Mouse (Mus musculus) layer of hippocampus, adult 11-12 months (tissue): ENCODE data around the gene Slc34a2.

ENCODE experiments used
- DNase-seq: peaks from one replicate; pipeline ENCODE4 v3.0.0; 2022; ENCODE audit warnings: low spot score

The Slc34a2 gene

DNA sequence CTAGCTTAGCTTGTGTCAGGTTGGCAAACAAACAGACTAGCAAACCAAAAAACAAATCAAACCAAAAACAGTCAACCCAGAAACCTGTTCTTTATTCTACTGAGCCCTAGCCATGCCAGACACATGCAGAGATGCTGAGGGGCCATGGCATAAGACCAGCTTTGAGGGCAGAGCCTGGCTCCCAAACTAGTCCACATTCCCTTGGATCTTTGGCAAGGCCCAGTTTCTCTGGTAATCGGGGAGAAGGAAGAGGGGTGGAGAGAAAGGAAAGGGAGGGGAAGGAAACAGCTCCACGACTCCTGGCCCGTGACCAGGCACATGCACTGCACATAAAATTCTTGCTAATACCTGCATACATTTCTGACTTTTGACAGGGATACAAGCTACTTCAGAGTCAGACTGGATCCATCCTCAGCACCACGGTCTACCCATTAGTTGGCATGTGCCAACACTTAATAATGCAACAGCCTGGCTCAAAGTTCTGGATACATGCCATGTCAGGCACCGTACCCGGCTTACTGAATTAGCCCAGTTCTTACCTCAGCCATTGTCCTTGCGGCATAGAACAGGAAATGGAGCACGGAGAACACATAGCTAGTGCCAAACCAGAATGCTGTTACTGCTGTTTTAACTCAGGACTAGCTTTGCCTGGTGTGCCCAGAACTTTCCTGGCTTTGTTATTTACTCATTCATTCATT, 12.5 kb upstream of the Slc34a2 start:
- DNase-seq, result no peak

DNA sequence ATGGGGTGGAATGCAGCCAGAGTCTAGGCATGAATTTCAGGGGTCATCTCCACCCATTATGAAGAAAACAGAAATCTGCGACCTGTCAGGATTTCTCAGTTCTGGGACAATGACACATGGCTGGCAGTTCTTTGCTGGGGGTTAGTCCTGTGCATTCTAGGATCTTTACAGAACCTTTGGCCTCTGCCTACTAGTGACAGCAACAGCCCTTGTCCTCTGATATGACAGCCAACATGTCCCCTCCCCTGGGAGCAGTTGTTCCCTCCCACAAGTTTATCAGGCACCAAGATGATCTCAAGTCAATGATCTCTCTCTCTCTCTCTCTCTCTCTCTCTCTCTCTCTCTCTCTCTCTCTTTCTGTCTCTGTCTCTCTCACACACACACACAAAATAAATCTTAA, 6.5 kb upstream of the Slc34a2 start:
- DNase-seq, result no peak

DNA sequence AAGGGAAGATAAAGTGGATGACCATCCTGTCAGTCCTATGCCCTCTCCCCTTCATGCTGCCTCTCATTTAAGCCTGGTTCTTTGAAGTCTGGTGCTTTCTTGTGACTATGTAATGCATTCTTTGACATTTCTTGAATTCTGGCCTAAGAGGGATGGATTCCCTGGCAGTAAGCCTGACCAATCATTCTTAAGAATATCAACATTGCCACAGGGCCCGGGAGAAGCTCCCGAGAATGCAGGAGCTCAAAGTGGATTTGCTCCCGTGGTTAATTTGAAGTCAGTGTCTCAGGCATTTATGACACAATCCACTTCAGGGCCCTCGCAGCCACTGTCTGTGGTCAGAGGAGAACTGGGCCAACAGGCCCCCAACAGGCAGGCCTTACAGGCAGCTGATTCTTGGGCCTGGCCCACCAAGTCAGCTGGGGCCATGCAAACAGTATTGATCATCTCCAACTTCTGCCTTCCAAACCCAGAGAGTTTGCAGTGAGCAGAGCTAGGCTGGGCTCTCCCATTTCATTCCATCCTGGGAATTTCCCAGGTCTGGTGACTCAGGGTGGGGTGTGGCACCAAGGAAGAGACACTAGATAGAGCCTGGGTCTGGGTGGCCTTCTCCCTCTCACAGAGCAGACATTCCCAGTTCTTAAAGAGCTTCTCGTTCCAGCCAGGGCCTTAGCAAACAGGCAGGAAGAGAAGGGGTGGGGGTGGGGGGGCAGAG, 4.3 kb downstream of the Slc34a2 start:
- no peak for DNase-seq

DNA sequence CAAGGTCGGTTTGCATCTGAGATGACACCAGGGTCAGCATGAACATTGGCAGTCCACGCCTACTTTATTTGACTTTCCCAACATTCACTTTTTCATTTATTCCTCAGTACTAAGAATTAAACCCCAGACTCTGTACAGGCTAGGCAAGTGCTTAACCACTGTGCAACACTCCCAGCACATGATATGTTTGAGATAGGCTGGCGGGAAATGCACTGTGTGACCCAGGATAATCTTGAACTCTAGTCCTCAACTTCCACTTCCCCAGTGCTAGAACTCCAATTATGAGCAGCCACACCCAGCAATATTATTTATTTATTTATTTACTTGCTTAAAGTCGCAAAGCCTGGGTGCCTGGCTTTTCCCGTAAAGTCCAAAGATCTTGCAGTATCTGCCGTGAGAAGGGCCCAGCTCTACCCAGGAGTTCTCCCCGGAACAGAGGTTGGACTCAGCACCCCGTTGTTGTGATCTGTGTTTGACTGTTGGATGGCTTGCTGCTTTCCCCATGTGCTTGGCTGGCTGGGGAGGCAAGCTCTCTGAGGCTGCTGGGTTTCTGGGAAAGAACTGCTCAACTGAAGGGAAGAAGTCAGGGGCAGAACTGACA, 5.0 kb downstream of the Slc34a2 start:
- DNase-seq, result no peak

DNA sequence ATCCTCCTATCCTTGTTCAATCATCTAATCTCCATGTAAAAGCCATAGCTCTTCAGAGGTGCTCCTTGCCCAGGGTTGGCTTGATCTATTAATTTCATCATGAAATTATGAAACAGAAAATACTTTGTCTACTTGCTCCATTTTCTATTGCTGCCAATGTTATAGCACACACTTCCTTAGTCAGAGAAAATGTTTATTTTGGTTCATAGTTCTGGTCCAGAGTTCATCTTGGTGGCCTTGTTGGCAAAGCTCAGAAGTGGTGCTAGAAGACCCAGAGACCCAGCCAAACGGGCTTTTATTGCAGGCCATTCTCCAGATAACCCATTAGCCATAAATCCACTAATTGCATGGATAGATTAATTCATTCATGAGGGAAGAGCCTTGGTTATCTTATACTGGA, 5.8 kb downstream of the Slc34a2 start:
- no peak for DNase-seq

DNA sequence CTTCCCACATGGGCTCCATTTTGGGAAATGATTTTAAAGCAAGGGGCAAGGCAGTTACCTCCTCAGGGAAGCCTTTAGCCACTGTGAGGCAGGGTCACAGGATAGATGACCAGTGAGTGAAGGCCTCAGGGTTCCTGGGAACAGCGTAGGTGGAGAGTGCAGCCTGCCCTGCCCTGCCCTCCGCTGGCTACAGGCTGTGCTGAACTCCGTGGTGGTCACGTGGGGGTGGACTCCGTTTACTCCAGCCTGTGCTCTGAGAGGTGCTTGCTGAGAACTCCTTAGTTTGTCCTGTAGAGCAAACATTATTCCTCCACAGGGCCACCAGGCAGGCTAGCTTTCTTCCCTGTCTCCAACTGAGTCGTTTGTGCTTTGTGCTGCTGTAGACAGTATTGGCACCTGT, 10.1 kb downstream of the Slc34a2 start:
- DNase-seq, result no peak

DNA sequence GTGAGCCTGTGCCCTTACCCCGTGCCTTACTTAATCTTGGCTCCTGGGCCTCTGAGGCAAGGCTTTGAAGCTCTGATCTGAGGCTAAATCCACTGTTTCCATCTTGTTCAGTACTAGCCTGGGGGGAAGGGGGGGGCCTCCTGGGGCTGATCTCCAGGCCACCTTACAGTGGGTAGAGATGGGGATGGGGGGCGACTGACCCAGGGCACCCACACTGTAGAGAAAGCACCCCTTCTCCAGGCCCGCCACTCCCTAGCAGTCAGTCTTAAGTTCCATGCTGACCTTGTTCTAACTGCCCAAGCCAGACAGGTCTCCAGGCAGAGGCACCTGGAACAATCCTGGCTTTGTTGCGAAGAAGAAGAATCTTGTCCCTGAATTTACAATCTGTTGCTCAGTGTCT, 10.7 kb downstream of the Slc34a2 start:
- DNase-seq, result no peak

DNA sequence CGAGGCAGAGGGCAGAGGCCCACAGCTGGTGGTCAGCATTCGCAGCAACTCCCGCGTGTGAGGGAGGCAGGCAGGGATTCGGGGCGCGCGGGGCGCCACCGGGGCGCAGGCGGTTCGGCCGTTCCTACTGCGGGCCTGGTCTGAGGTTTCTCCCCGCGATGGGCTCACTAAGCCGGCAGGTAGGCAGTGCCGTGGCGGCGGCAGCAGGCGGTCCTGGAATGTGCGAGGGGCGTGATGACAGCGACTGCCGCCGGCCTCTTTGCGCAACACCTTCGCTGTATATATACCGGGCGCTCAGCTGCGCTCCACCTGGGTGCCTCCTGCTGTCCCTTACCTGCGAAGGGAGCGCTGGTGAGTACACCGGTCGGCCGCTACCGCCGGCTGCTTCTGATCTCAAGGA, 11.2 kb downstream of the Slc34a2 start:
- no peak for DNase-seq

DNA sequence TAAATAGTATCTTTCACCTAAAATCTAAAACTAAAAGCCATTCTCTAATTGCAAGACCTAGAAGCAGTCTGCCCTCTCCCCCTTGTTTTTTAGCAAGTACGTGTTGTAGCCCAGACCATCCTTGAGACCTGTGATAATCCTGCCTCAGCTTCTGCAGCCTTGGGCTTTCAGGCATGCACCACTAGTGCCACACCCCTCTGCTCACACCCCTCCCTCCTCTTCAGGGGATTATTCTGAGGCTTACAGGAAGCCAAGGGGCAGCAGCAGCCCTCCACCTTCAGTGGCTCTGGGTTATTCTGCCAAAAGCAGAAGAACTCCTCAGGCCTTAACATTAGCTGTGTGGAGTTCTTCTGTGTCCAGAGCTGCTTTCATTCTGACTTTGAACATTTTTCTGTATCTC, 13.1 kb downstream of the Slc34a2 start:
- no peak for DNase-seq

DNA sequence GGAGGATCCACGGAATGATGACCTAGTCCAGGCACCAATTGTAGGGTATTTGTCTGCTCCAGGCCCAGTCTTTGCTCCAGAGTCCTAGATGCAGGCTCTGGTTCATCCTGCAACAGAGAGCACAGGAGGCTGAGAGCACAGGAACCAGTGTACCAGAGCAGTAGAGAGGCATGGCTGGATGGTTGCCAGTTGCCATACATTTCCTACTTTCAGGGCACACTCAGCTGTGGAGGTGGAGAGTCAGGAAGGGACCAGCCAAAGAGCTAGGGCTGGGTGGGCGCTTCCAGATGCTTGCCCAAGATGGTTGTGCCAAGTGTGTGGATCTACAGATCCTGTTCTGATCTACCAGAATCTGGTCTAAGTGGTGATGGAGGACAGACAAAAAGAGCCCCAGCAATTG, 15.4 kb downstream of the Slc34a2 start:
- DNase-seq, result no peak

DNA sequence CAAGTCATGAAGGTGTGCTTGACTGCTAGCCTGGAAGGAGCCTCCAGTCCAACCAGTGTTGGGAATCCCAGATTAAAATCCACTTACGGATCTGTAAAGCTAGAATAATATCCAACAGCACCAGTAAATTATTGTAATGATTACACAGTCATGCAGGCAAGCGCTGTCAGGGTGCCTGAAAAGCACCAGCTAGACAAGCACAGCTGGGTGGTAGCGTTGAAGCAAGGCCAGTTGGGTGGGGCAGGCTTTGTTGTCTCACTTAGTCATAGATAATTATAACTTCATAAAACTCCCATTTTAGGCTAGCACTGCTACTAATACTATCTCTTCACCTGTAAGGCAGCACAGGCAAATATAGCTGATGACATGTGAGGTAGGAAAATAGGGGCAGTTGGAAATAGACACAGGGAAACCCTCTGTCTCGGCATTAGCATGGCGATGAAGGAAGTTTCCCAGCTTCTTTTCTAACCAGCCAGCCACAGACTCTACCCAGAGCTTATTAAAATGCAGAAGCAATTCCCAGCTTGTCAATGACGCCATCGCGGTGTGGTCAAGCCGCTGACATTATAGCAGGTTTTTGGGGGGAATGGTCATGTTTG, 23.8 kb downstream of the Slc34a2 start:
- DNase-seq, result no peak

DNA sequence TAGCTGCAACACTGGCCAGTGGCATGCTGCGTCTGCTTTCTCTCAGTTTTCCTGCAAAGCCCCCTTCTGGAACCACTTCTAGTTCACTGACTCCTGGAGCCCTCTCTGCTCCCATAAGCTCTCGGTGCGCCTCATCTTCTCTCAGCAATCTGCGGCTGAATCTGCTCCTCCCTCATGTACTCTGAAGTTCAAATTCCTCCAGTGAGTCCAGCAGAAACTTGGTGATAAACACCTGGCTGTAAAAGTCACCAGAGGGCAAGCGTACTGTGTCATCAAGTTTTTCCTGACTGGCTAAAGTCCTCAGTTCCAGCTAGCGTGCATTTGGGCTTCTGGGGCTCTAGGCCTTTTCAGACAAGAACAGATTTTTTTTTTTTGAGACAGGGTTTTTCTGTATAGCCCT, 36.7 kb downstream of the Slc34a2 start:
- DNase-seq, result no peak

DNA sequence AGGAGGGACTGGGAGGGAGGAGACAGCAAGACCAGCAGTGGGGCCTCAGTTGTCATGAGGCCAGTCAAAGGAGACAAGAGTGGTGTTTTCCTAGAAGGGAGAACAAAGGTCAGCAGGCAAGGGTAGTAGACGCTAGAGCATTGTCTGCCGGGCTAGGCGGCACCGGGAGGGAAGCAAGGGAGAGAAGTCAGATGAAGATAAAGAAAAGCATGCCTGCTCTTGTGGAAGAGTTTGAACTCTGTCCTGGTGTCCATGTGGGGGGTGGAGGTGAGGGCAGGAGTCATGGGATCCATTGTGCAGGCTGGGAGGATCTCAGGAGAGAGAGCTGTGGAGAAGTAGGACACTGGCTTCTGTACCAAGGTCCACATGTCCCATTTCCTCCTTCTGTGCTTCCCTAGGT, 40.6 kb downstream of the Slc34a2 start:
- DNase-seq, result no peak

DNA sequence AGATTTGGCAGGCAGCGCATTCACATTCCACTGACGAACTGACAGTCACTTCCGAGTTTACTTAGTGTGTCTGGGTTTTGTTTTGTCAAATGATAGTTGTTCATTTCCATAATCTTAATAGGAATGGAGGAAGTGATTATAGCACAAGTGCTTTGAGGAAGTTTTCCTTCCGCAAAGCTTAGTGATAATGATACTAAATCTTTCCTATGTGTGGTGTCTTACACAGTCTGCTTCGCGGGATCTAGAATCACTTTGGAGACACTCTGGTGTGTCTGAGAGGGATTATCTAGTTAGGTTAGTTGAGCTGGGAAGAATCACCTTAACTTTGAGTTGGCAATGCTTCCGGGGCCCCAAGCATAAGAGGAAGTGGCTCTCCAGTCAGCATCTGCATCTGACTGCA, 49.6 kb downstream of the Slc34a2 start:
- no peak for DNase-seq

DNA sequence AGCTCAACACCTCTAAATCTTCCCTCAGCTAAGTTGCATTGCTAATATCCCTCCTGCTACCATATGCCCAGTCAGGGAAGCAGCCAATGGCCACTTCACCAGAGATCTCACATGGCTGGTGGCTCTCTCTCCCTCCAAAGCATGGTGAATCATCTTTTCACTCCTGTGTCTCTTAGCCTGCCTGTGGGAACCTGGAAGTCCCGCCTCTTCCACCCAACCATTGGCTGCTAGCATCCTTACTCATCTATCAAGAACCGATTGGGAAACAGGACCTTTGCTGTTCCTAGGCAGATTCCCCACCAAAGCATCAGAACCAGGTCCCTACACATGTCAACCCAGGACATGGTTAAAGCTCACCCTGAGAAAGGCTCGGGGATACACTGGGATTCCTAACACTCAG, 53.5 kb downstream of the Slc34a2 start:
- DNase-seq, result no peak

DNA sequence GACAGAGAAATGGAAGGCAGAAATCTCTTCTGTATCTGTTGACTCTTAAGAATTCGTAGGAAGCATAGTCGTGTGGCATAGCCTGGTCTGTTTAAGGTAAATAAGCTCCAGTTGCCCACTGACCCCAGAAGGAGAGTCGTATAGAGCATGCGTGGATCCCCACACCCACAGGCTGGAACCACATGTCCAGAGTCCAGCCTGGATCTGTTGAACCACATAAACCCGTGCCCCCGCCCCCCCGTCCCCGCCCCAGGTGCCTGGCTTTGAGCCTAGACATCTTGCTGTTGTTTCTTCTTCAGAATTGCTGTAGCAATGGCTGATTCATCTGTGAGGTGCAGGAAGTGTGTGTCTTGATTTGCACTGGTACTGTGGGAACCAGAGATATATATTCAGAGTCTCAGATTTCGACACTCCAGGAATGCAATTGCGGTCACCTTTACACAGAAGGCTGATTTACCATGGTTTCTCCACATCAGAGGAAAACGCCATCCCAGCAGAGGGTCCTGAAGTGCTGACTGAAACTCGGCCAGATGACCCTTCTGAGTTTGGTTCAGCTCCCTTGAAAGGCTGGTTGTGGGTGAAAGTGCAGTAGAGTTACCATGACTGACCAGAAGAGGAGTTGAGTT, 64.1 kb downstream of the Slc34a2 start:
- DNase-seq, result no peak

DNA sequence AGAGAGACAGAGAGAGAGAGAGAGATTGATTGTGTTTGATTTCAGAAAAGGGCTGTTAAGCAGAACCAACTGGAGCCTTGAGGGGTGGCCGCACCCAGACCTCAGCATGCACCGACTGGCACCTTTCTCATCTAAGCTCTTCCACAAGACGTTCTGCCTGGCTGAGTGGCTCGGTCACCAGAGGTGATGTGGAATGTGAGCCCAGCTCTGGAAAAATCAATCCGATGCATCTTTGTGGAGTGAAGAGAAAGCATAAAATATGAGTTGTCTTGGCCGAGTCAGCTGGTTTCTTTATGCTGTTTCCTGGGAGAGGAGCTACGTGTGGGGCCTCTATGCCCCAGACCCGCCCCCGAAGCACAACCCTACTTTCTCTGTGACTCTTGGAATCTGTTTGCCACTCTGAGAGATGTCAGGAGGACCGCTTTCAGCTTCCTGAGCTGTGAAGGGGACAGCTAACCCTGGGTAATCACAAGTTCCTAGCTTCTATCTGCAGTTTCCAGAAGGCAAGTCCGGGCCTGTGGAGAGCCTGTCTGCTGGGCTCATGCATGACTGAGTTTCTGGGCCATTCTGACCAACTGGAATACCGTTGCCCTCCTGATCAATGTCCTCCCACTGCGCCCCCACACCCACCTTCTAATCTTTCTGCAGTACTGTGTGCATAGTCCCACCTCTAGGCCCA, 66.4 kb downstream of the Slc34a2 start:
- DNase-seq, result no peak

DNA sequence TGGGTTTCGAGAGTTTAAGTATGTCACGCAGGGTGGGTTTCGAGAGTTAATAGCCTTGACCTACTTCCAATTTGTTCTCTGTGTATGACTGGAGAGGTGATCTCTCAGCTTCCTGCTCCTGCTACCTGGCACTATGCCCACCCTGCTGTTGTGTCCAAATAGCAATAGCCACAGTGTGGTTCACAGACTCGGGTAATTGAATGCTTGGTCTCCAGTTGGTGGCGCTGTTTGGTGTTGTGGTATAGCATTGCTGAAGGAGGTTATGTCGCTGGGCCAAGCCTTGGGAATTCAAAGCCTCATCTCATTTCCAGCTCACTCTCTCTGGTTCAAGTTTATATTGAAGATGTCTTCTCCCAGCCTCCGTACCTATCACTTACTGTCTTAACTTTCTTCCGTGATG, 67.8 kb downstream of the Slc34a2 start:
- no peak for DNase-seq

DNA sequence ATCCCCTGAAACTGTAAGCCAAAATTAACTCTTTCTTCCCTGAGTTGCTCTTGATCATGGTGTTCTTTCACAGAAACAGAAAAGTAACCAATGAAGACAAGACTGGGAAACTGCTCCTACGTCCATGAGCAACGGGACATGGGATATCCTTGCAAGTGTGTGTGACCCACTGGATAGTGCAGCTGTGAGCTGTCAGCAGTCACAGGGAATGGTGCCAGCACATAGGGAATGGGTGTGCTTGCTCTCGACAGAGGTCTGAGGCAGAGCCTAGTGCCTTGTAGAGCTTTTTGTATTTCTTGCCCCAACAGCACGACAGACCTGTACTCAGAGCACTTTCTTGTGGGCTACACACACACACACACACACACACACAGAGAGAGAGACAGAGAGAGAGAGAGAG, 68.2 kb downstream of the Slc34a2 start:
- DNase-seq, result no peak

DNA sequence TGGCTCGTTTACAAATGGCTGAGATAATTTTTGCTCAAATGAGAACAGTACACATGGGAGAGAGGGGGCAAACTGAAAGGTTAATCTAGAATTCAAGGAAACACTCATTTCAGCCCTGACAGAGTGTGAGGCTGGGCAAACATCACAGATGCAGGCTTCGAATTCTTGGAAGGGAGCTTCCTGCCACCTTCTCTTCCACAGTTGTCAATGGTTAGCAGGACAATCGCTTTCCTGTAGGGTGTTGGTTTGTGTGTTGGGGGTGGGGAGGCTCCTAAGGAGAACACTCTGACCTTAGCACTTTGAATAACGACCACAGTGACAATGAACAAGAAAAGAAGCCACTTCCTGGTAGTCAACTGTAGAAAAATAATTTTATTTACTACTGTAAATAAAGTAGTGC, 68.8 kb downstream of the Slc34a2 start:
- DNase-seq, result no peak

DNA sequence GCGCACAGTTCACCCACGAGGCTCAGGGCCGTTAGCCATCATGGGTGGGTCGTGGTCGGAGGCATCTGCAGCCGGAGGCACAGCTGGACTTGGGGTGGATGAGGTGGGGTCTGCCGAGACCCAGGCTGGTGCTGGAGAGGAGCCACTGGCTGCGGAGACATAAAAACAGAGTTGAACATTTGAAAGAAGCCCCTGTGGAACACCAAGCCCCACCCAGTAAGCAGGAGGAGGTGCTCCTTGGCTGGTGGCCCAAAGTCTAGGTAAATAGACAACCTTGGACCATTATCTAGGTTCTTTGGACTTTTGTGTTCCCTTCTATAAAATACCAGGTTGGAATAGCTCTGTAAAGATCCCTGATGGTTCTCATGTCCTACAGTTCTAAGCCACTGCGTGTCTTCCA, 70.1 kb downstream of the Slc34a2 start:
- DNase-seq, result no peak

DNA sequence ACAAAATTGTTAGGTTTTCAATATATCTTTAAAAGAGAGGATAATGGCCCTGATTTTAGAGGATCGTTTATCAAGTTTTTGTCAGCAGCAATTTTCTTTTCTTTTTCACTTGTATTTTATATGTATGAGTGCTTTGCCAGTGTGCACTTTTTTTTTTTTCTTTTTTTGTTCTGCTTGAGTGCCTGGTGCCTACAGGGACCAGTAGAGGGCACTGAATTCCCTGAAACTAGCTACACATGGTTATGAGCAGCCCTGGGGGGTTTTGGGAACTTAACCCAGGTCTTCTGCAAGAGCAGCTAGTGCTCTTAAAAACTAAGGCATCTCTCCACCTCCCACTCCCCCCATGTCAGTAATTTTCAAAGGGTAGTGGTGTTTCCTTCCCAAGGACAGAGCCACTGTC, 70.8 kb downstream of the Slc34a2 start:
- DNase-seq, result no peak
